Mouse (Mus musculus) urinary bladder, postnatal 4 days (tissue): Measurements from ENCODE around the gene Sephs1.
"Not testable (repeated sequence)": the region's sequence is repeated elsewhere in the genome, so short reads cannot be mapped to it uniquely, and the experiment has no call there.

Experiments
- DNase-seq, 2 experiments: peaks; one replicate each; pipeline ENCODE4 v3.0.0; 2021 to 2022; ENCODE audit warnings: low spot score in 2 of 2

Sephs1 gene

GRCm38 (mm10) chr2:4907916-4908315, 26.6 kb downstream of the Sephs1 start:
- no peak for DNase-seq

DNA sequence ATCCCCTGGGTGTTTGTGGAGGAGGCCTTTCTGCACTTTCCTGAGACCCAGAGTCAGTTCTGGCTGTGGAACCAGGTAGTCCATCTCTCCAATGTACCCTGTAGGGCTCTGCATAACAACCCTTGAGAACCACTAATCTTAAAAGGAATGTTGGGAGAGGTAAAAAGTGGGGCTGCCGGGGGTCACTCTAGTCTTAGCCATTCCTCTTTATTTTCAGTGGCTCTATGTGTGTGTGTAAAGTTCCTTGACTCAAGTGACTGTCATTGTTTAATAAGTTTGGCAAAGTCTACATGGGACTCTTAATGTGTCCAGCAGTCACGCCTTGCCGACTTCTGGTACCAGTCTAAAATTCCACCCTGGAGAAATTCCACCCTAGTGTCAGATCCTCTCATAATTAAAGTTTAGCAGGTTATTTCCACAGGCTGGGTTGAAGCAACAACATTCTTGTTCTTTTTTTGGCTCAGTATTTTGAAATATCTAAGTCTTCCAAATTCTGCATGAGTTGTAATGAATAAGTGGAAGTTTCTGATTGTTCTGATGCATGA, 27.5 kb downstream of the Sephs1 start:
- no peak for DNase-seq

GRCm38 (mm10) chr2:4909909-4910308, 28.5 kb downstream of the Sephs1 start:
- DNase-seq = no peak

DNA sequence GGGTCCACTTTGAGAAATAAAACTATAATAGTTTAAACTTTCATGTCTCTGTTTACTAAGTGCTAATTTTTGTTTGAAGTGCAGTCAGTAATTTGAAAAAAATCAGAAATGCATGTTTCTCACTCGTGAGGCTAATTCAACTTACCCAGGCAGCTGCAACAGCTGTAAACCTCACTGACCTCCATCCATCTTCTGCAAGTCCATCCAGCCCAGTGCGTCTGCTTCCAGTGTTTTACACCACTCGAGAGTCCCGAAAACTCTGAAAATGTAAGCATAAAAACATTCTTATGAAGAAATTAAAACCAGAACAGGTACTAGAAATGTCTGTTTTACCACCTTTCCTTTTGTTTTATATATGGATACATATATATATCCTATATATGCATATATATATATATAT, 29.2 kb downstream of the Sephs1 start:
- DNase-seq = no peak

GRCm38 (mm10) chr2:4913949-4914348, 32.6 kb downstream of the Sephs1 start:
- no peak for DNase-seq

DNA sequence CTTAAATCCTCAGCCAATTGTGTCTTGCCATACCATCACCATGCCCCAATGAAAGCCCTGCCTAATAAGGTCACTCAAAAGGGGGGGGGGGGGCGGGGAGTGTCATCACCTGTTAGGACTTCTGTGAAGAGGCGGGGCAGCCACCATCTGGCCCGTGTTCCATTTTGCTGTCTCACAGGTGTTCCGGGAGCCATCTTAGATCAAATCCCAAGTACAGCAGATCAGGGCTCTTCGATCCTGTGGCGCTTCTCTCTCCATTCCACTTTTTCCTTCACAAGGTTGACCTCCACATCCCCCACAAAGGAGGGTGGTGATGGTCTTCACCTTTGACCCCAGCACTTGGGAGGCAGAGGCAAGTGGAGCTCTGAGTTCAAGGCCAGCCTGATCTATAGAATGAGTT, 34.7 kb downstream of the Sephs1 start:
- DNase-seq = no peak

- DNase-seq = peak in 1 of 2 experiments; percentile 25
Measured at GRCm38 (mm10) chr2:4917326-4918021, 36.1 kb downstream of the Sephs1 start.

- DNase-seq = peak; percentile 83 to 87
Measured at GRCm38 (mm10) chr2:4918860-4919739, 37.7 kb downstream of the Sephs1 start, which contains the start of gene Phyh. Gene Phyh (plus strand): TSS chr2:4919019.

DNA sequence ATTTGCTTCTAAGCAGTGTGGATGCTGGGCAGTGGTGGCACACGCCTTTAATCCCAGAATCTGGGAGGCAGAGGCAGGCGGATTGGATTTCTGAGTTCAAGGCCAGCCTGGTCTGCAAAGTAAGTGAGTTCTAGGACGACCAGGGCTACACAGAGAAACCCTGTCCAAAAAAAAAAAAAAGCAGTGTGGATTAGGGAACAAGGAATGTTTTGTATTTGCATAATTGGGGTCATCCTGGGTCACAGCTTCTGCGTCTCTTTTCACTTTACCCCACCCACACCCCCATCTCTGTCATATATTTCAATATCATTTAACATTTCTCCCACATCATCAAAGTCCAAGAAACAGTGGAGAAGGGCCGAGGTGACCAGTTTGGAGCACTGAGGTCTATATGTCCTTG, 39.7 kb downstream of the Sephs1 start:
- DNase-seq = no peak

DNA sequence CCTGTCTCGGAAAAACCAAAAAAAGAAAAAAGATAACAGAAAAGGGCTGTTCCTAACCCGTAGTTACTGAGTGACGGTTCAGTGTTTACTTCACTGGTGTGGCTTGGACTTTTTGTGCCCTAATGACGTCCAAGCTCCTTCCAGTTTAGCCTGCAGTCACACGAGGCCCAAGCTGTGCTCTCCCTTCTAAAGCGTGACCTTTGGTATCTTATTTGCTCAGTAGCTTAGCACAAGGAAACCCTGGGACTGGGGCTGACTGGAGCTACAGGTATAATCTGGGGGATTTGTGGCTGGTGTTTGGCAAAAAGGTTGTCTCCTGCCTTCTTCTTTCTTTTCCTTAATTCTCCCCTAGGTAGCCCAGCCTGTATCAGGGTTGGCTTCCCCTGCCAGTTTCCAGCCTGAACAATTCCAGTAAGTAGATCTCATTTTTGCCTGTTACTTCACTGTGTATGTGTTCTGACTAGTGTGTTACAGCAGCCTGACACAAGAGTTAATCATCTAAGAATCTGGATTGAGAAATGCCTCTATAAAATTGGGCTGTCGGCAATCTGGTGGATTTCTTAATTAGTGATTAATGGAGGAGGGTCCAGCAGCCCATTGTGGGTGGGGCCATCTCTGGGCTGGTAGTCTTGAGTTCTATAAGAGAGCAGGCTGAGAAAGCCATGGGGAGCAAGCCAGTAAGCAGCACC, 41.3 kb downstream of the Sephs1 start:
- DNase-seq = no peak

- peak in 1 of 2 experiments; percentile 52 for DNase-seq
Measured at GRCm38 (mm10) chr2:4927391-4927790, 46.0 kb downstream of the Sephs1 start.

DNA sequence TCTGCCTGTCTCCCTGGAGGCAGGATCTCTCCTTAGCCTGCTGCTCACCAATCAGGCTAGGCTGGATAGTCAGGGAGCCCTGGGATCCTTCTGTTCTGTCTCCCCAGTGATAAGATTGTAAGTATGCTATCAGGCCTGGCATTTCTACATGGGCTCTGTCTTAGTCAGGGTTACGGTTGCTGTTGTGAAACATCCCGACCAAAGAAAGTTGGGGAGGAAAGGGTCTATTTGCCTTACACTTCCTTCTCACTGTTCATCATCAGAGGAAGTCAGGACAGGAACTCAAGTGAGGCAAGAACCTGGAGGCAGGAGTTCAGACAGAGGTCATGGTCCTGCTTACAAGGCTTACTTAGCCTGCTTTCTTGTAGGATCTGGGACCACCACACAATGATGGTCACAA, 47.9 kb downstream of the Sephs1 start:
- DNase-seq = no peak

DNA sequence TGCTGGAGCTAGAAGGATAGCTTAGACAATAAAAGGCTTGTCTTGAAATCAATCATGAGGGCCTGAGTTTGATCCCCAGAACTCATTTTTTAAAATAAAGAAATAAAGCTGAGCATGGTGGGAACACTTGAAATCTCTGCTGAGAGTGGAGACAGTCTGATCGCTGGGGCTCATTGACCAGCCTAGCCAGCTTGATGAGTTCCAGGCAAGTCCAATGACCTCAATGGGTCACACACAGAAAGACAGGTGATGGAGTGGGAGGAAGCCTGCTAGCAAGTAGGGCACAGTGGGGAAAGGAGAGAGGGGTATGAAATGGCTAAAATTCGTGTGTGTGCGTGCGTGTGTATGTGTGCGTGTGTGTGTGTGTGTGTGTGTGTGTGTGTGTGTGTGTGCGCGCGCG, 53.2 kb downstream of the Sephs1 start:
- DNase-seq = no peak

DNA sequence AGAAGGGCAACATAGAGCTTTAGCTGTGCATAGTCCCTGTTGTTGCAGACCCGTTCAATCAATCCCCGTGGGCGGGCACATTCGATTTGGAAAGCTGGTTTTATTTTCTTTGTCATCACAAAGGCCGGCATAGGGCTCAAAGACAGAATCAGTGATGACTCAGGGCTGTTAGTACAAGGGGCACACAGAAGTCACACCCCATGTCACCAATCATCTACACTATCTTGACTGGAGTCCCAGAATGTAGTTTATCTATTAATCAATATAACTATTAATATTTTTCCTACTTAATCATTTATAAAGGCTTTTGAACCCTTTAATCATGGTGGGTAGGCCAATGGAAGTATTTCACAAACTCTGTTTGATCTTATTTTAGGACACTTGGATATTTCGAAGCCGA, 56.6 kb downstream of the Sephs1 start:
- no peak for DNase-seq

DNA sequence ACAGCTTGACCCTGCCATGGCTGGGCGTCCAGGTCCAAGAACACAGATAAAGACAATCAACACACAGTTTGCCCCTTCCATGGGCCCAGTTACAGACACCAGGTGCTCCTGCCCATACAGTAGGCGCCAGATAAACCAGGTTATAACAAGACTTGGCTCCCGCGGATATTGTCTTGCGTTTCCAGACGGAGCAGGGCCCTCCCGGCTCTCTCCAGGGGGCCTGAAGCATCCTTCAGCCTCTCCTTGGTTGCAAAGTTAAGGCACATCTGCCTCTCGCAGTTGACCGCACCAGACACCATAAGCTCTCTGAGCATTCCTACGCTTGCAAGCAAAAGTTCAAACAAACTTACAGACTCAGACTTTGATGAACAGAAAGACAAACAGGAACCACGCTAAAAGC, 59.5 kb downstream of the Sephs1 start:
- DNase-seq = no peak

GRCm38 (mm10) chr2:4949691-4950090, 68.3 kb downstream of the Sephs1 start:
- not testable (repeated sequence) for DNase-seq

- DNase-seq = no peak
Measured at GRCm38 (mm10) chr2:4950986-4951385, 69.6 kb downstream of the Sephs1 start.

- DNase-seq = no peak
Measured at GRCm38 (mm10) chr2:4954216-4954760, 72.9 kb downstream of the Sephs1 start.

DNA sequence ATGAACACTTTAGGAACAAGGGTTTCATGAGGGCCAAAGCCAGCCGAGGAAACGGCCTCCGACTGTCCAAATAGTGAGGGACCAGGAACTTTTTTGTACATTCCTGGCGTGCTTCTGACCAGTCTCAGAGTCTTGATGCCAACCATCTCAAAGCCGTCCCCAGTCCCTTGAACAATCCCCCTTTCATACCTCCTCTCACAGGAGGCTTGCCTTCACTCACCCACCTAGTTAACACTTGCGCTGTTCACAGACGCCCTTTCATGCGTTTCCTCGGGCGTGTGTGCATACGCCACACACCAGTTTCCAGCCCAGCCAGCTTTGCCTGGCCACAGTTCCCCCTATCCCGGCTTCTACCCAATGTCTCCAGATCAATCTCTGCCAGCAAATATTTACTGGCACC, 76.7 kb downstream of the Sephs1 start:
- no peak for DNase-seq
